Mouse (Mus musculus) ES-Bruce4 (cell line): ENCODE data around the gene Tomm40. TPM values are rescaled to one million over a fixed set of nuclear protein-coding genes. Genes with fewer than 3 reads are reported as not detected.
"Not testable (repeated sequence)": the region's sequence is repeated elsewhere in the genome, so short reads cannot be mapped to it uniquely, and the experiment has no call there.

Source experiments
- H3K27ac ChIP-seq: 2 replicates; pipeline ENCODE4 v1.5.1; 2012; ENCODE audit warnings: low read length, inconsistent platforms; ENCODE audit not compliant: insufficient read depth
- H3K27me3 ChIP-seq: 2 replicates; pipeline ENCODE4 v1.6.1; 2012; ENCODE audit warnings: mild to moderate bottlenecking, low read length, inconsistent platforms; ENCODE audit not compliant: control insufficient read depth, poor library complexity, insufficient read depth, severe bottlenecking
- H3K36me3 ChIP-seq: 2 replicates; pipeline ENCODE4 v1.6.1; 2012; ENCODE audit warnings: inconsistent platforms, mild to moderate bottlenecking, low read length, moderate library complexity; ENCODE audit not compliant: control insufficient read depth, poor library complexity, insufficient read depth, severe bottlenecking
- H3K4me1 ChIP-seq: one replicate; pipeline ENCODE4 v1.8.1; 2011; ENCODE audit warnings: low read length; ENCODE audit not compliant: control insufficient read depth, insufficient read depth
- H3K4me3 ChIP-seq: 2 replicates; pipeline ENCODE4 v1.5.1; 2011; ENCODE audit warnings: low read depth, mild to moderate bottlenecking, low read length
- H3K9ac ChIP-seq: 2 replicates; pipeline ENCODE4 v1.6.1; 2012; ENCODE audit warnings: low read depth, mild to moderate bottlenecking, inconsistent platforms; ENCODE audit not compliant: poor library complexity, severe bottlenecking
- H3K9me3 ChIP-seq: replicated peaks from 2 replicates; pipeline ENCODE4 v1.6.1; 2012; ENCODE audit warnings: mild to moderate bottlenecking, low read length, inconsistent platforms; ENCODE audit not compliant: control insufficient read depth, poor library complexity, insufficient read depth, severe bottlenecking
- CTCF ChIP-seq: IDR thresholded peaks from one replicate; pipeline ENCODE4 v1.8.1; 2011; ENCODE audit warnings: low read depth, low read length
- EP300 ChIP-seq: IDR thresholded peaks from 2 replicates; pipeline ENCODE4 v1.6.1; 2011; ENCODE audit warnings: low read depth, low read length; ENCODE audit not compliant: insufficient read depth
- POLR2A ChIP-seq: IDR thresholded peaks from one replicate; pipeline ENCODE4 v1.8.1; 2011; ENCODE audit warnings: low read length; ENCODE audit not compliant: insufficient read depth
- polyA plus RNA-seq: library from polyadenylated mRNA; stranded (reverse); fragments of >200 nt; gene quantifications from 2 replicates; pipeline ENCODE4 v1.2.4, GENCODE M21; 2011; ENCODE audit warnings: low read depth; ENCODE audit not compliant: missing spikeins, insufficient read depth, insufficient read length

Gene Tomm40
- polyA plus RNA-seq, 1 experiment = 68.2 TPM

DNA sequence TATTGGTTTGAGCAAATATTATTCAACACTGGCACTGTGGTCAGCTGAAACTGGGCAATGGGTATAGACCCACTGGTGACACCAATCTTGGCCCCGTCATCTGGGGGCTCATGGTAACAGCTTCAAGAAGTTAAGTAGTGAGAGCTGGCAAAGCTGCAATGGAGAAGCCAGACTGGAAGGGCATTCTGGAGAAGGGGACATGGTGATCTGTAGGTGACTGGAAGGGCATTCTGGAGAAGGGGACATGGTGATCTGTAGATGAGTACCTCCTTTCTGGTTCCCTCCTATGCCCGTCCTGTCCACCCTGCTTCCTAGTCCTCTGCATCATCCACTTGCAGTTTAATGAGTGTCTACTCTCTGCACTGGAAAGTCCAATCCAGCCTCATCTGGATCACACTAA is 26.6 kb downstream of the Tomm40 start:
- Histone ChIP-seq H3K27me3 (no peaks in the 10 kb centered on the region), H3K9ac (no peak overlapping the region), H3K4me1 (peaks cover 7% of the 10 kb centered on the region), H3K4me3 (no peak overlapping the region), H3K9me3 (no peaks in the 10 kb centered on the region), H3K36me3 (no peaks in the 10 kb centered on the region), H3K27ac (0 out of 2 replicates have a peak overlapping the region, but pooled peaks have one; percentile 13)
- no peak for TF ChIP-seq EP300

DNA sequence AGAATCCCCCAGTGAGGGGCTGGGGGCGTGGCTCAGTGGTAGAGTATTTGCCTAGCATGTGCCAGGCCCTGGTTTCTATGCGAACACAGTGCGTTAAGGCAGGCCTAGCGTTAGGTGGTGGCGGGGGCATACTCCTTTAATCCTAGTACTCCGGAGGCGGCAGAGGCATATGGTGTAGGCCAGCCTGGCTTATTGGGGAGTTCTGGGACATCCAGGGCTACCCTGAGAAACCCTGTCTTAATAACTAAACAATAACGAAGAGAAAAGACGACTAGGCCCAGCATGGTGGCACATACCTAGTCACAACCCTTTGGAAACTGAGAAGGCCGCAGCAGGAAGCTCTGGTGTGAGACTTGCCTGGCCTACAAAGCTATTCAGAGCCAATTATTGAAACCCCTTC is 27.1 kb downstream of the Tomm40 start:
- no peak for TF ChIP-seq POLR2A
- TF ChIP-seq CTCF = no peak
- no peak for TF ChIP-seq EP300
- Histone ChIP-seq H3K9me3 (no peaks in the 10 kb centered on the region), H3K4me1 (peaks cover 9% of the 10 kb centered on the region), H3K36me3 (no peaks in the 10 kb centered on the region), H3K4me3 (no peak overlapping the region), H3K9ac (no peak overlapping the region), H3K27ac (peak overlapping the region; percentile 99), H3K27me3 (no peaks in the 10 kb centered on the region)

DNA sequence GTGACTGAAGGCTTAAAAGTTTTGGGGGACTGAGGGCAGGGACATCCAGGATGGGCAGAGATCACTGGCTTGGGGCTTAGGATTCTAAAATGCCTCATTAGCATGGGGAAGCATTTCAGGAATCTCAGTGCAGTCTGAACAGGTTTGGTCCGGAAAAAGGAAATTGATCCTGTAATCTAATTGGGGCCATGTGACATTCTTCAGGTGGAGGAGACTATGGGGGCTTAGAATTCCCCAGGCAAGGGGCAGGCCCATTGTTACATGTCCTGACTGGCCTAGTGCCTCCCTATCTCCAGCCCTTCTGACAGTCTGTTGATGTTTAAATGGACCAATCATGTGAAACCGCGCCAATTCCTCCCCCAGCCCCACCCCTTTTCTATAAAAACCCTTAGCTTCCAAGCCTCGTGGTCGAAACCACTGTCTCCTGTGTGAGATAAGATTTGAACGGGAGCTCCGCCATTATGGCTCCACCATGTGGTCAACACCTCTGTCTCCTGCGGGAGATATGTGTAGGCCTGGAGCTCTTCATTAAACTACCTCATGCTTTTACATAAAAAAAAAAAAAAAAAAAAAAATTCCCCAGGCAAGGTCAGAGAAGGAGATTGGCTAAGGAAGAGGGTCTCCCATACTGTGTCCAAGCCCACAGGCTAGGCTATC is 28.2 kb downstream of the Tomm40 start:
- Histone ChIP-seq H3K27ac (peak overlapping the region; percentile 99), H3K9ac (peak overlapping the region; percentile 15; the same call in 1 of the 2 replicates)
- not testable (repeated sequence) for H3K4me3 ChIP-seq, H3K4me1 ChIP-seq, H3K36me3 ChIP-seq, H3K9me3 ChIP-seq, H3K27me3 ChIP-seq

DNA sequence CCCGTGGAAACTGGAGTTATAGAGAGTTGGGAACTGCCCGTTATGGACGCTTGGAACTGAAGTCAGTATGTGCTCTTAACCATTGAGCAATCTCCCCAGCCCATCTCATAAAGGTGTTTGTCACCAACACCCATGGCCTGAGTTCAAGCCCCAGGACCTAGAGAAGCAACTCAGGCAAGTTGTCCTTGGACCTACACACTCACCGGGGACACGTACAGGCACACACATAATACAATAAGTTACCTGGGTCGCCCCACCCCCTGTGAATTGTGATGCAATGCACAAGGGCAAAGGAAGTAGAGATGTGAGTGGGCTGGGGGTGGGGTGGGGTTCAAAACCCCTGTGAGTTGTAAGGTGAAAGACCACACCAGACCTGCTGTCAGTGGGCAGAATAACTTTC is 28.7 kb downstream of the Tomm40 start:
- Histone ChIP-seq H3K4me1 (peaks cover 10% of the 10 kb centered on the region), H3K27ac (peak overlapping the region; percentile 99), H3K4me3 (no peak overlapping the region), H3K36me3 (no peaks in the 10 kb centered on the region), H3K9ac (peak overlapping the region; percentile 15; the same call in 1 of the 2 replicates), H3K27me3 (no peaks in the 10 kb centered on the region), H3K9me3 (no peaks in the 10 kb centered on the region)
- TF ChIP-seq EP300 (peak; percentile 95), CTCF (no peak), POLR2A (peak; percentile 17)

DNA sequence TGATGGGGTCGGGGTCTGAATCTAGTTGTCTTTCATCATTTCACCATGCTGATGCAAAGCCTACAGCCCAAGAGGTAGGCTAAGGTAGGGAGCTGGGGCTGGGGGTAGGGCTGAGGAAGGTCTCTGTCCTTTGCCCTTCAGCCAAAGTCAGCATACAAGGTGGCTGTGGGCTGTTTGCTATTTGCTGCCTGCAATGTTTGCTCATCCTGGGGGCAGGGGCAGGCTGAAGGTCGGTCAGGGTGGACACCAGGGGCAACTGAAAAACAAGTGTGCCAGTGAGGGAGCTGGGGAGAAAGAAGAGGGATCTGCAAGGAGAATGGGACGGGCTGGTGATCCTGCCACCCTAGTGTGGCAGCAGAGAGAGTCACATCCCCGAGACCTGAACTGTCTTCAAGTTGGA is 29.9 kb downstream of the Tomm40 start:
- Histone ChIP-seq H3K9ac (0 out of 2 replicates have a peak overlapping the region, but pooled peaks have one; percentile 8), H3K27ac (peak overlapping the region; percentile 99), H3K9me3 (no peaks in the 10 kb centered on the region), H3K36me3 (no peaks in the 10 kb centered on the region), H3K4me1 (peaks cover 10% of the 10 kb centered on the region), H3K27me3 (no peaks in the 10 kb centered on the region), H3K4me3 (no peak overlapping the region)
- TF ChIP-seq EP300 (peak; percentile 80), POLR2A (no peak), CTCF (no peak)

DNA sequence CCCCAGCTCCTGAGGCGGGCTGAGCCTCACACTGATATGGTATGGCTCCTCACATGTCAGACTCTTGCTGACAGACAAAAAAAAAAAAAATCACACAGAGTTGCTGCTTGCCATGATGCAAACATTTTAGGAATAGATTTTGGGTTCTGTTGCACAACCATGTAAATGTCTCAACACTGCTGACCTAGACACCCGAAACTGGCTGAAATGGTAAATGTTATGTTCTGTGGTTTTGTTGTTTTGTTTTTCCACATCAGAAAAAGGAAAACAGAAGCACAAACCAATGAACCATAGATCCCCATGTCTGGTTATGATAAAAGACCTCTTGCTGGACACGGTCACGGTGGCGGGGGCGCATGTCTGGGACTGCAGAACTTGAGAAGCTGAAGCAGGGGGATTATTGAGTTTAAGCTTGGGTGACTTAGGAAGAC is 31.5 kb downstream of the Tomm40 start:
- peak overlapping the region; percentile 21 for H3K27ac ChIP-seq
- H3K27me3 ChIP-seq = no peaks in the 10 kb centered on the region
- no peak overlapping the region for H3K4me3 ChIP-seq
- no peak overlapping the region for H3K9ac ChIP-seq
- H3K4me1 ChIP-seq = peaks cover 9% of the 10 kb centered on the region
- TF ChIP-seq CTCF (no peak), POLR2A (no peak), EP300 (no peak)
- H3K36me3 ChIP-seq = no peaks in the 10 kb centered on the region
- H3K9me3 ChIP-seq = no peaks in the 10 kb centered on the region
